Mouse (Mus musculus) kidney, adult 8-10 months (tissue): ENCODE results near the gene Dynlrb1.

Experiments used
- DNase-seq, 2 experiments: peaks; one replicate each; pipeline ENCODE4 v3.0.0; 2022

Gene Dynlrb1

GRCm38 (mm10) chr2:155236362-155236992, at the start of gene Dynlrb1:
Gene Dynlrb1, plus strand, starts transcription at chr2:155236533.
- peak; percentile 98 to 100 for DNase-seq

GRCm38 (mm10) chr2:155207419-155207818, 28.9 kb upstream of the Dynlrb1 start:
- DNase-seq = peak in 1 of 2 experiments; percentile 12

- DNase-seq = no peak
Measured at GRCm38 (mm10) chr2:155223145-155223544, 13.2 kb upstream of the Dynlrb1 start.

- no peak for DNase-seq
Measured at GRCm38 (mm10) chr2:155224721-155225120, 11.6 kb upstream of the Dynlrb1 start.

GRCm38 (mm10) chr2:155235746-155236361, 479 bp upstream of the Dynlrb1 start:
- no peak for DNase-seq

- no peak for DNase-seq
Measured at GRCm38 (mm10) chr2:155237276-155237675, 943 bp downstream of the Dynlrb1 start.

GRCm38 (mm10) chr2:155240915-155241314, 4.6 kb downstream of the Dynlrb1 start:
- peak; percentile 32 for DNase-seq

- no peak for DNase-seq
Measured at GRCm38 (mm10) chr2:155242296-155242855, 6.0 kb downstream of the Dynlrb1 start.

- DNase-seq = no peak
Measured at GRCm38 (mm10) chr2:155246231-155246630, 9.9 kb downstream of the Dynlrb1 start.

- DNase-seq = no peak
Measured at GRCm38 (mm10) chr2:155248206-155248605, 11.9 kb downstream of the Dynlrb1 start.

GRCm38 (mm10) chr2:155248718-155249117, 12.4 kb downstream of the Dynlrb1 start:
- DNase-seq = no peak

GRCm38 (mm10) chr2:155249588-155249987, 13.3 kb downstream of the Dynlrb1 start:
- no peak for DNase-seq

GRCm38 (mm10) chr2:155265526-155265925, 29.2 kb downstream of the Dynlrb1 start:
- no peak for DNase-seq

- DNase-seq = peak; percentile 52 to 58
Measured at GRCm38 (mm10) chr2:155266896-155267295, 30.6 kb downstream of the Dynlrb1 start.

GRCm38 (mm10) chr2:155271957-155272356, 35.6 kb downstream of the Dynlrb1 start:
- no peak for DNase-seq

- no peak for DNase-seq
Measured at GRCm38 (mm10) chr2:155272396-155273170, 36.2 kb downstream of the Dynlrb1 start.

- DNase-seq = no peak
Measured at GRCm38 (mm10) chr2:155273603-155274002, 37.3 kb downstream of the Dynlrb1 start.

GRCm38 (mm10) chr2:155276195-155276594, 39.9 kb downstream of the Dynlrb1 start, which contains the start of gene Map1lc3a:
Gene Map1lc3a, plus strand, starts transcription at chr2:155276297.
- peak; percentile 95 to 97 for DNase-seq

- peak; percentile 59 to 64 for DNase-seq
Measured at GRCm38 (mm10) chr2:155276621-155277175, 40.4 kb downstream of the Dynlrb1 start.

GRCm38 (mm10) chr2:155277721-155278120, 41.4 kb downstream of the Dynlrb1 start:
- DNase-seq = no peak

- DNase-seq = no peak
Measured at GRCm38 (mm10) chr2:155278361-155278760, 42.0 kb downstream of the Dynlrb1 start.

- no peak for DNase-seq
Measured at GRCm38 (mm10) chr2:155279163-155279562, 42.8 kb downstream of the Dynlrb1 start.

- DNase-seq = no peak
Measured at GRCm38 (mm10) chr2:155280116-155280515, 43.8 kb downstream of the Dynlrb1 start.
